Mouse (Mus musculus) skeletal muscle tissue, postnatal 0 days (tissue): Measurements from ENCODE around the gene Nat8f2. TPM values are rescaled to one million over a fixed set of nuclear protein-coding genes. Genes with fewer than 3 reads are reported as not detected.

Source experiments
- polyA plus RNA-seq: library from polyadenylated mRNA; unstranded; fragments of >200 nt; fragmentation: Nextera tagmentation; extraction: Ambion mirVana; gene quantifications from 2 replicates; pipeline ENCODE4 v1.2.1, GENCODE M21; 2015

Nat8f2 gene
- polyA plus RNA-seq: not detected in 2 replicates

DNA sequence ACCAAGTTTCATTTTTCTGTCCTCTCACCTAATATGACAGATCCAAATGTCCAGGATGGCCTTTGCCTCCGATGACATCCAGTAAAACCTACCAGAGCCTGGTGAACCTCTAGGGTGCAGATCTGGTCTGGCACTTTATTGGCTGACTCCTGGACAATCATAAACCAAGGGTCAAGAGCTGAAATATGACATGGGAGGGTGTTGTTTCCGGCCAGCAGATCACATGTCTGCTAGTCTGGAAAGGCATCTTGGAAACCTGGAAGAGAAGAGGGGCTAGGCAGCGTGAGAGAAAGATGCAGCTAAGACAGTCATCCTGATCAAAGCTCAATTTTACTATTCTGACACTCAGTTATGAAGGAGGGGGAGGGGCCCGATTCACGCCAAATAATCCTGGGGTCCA is at the start of gene Nat8f2:
TSS of gene Nat8f2 (minus strand) at position 153 of the 400 bp plus-strand sequence.

DNA sequence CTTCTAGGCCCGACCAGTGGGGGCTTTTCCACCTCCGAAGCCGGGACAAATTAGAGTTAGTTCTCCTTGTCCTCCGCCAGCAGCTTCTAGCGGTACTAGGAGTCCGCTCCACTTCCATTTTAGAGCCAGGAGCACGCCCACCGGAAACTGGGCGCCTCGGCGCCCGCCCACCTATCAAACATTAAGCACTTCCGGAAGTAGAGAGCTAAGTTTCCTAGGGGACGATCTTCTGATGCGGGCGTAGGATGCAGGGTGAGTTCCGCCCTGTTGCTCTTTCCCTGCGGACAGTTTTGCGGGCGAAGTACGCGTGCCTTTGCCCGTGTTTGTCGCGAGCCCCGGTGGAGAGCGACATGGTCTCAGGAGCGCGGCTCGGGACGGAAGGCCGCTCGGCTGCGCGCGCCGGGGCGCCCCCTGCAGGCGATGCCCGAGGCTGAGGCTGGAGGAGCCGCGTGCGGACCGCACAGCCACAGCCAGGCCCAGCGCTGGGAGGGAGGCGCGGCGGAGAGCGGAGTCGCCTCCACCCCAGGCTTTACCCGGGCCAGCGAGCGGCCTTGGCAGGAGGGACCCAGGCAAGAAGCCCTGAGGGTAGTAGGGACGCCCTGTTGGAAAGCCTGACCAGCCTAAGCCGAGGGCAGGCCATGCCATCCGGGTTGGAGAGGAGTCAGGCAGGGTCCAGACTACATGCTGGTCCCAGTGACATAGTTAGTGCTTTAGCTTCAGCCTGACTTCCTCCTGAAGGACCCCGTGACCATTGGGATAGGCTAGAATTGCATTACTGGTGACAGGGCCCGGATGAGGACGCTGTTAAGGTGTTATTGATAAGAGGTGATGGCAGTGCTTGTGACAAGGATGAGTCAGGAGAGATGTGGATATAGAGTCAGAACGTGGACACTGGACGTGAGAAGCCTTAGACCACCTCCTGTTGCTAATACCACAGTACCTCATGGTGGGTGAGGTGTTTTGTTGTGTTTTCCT is 46.9 kb upstream of the Nat8f2 start, which contains the start of gene Nat8f1:
TSS of gene Nat8f1 (minus strand) at position 149 of the 975 bp plus-strand sequence.

DNA sequence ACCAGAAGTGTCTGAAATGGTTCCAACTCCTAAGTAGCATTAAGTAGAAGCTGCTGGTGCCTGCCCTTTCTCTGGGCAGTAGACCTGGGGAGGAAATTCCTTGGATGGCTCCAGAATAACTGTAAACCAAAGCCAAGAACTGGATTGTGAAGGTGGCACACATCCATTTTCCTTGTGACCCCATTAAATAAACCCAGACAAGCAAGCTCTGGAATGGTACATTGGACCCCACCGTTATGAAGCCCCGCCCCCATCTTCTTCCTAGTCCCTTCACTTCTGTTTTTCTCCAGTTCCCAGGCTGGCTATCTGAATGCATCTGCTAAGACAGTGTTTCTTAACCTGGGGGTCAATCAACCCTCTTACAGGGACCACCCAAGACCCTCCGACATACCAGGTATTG is 42.6 kb upstream of the Nat8f2 start, which contains the start of gene Tprkb:
TSS of gene Tprkb (plus strand) at position 279 of the 400 bp plus-strand sequence.

DNA sequence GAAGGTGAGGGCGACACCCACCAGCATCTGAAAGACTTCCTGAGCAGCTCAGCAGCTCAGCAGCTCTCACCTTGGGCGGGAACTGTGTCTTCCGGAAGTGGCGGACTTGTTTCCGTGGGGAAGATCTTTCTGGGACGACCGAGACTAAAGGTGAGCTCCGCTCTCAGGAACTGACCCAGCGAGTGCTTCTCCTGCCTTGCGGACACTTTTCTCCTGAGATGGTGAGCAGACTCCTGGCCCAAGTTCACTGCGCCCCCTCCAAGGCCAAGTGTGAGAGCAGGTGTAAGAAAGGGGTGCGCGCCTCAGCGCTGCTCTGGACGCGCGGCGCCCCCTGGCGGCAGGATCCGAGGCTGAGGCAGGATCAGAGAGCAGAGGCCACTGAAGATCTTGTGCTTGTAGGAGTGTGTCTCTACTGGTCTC is 35.7 kb upstream of the Nat8f2 start, which contains the start of gene Nat8f4:
TSS of gene Nat8f4 (minus strand) at position 243 of the 420 bp plus-strand sequence.

DNA sequence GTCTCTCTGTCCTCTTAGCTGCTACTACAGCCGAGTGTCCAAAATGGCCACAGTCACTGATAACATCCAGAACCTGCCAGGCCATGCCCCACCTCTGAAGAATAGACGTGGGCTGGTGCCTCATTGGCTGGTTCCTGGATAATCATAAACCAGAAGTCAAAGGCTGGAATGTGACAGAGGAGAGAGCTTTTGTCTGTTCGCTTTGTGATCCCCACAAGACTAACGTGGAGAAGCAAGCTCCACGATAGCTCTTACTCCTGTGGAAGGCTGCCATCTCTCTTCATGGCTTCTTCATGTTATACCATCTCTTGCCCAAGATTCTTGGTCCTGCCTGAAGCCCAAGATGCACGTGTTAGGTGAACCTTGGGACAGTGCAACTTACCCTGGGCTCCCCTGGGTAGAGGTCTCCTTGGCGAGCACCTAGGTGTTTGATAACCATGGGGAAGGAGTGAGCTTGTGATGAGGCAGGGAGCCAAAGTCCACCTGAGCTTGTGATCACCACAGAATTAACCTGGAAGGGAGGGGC is 37.1 kb downstream of the Nat8f2 start, which contains the start of gene Nat8:
TSS of gene Nat8 (minus strand) at position 287 of the 526 bp plus-strand sequence.

DNA sequence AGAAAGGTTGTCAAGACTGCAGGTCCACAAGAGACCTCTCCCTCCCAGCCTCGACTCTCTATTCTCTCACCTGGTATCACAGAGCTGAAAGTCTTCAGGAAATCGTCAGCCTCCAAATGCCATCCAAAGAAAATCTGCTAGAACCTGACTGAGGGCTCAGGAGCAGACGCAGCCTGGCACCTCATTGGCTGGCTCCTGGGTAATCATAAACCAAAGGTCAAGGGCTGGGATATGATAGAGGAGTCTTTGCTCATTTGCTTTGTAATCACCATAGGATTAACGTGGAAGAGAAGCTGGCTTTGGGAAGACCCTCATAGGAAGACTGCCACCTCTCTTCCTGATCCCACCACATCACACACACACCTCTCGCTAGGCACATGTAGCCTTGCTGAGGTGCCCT is 48.1 kb downstream of the Nat8f2 start, which contains the start of the genes Nat8f6 and Nat8f5:
TSS of gene Nat8f6 (minus strand) at position 118 of the 400 bp plus-strand sequence.
TSS of gene Nat8f5 (minus strand) at position 136 of the 400 bp plus-strand sequence.

Other genes with a start within 250 kb of the Nat8f2 start
- gene Nat8f7, start 156.0 kb downstream of the Nat8f2 start, polyA plus RNA-seq: 0.07 TPM in 1 of 2 replicates, not detected in the other
- not detected in 2 replicates for gene Nat8f3, start 103.4 kb downstream of the Nat8f2 start, polyA plus RNA-seq
- not detected in 2 replicates for gene Nat8f6, start 48.2 kb downstream of the Nat8f2 start, polyA plus RNA-seq
- gene Nat8f5, start 48.2 kb downstream of the Nat8f2 start, polyA plus RNA-seq: not detected in 2 replicates
- 0.16 TPM in 1 of 2 replicates, not detected in the other for gene Nat8, start 37.1 kb downstream of the Nat8f2 start, polyA plus RNA-seq
- 0.72 and 0.90 TPM in 2 replicates for gene Nat8f4, start 35.7 kb upstream of the Nat8f2 start, polyA plus RNA-seq
- 28.5 and 29.1 TPM in 2 replicates for gene Tprkb, start 42.7 kb upstream of the Nat8f2 start, polyA plus RNA-seq
- gene Nat8f1, start 46.5 kb upstream of the Nat8f2 start, polyA plus RNA-seq: 3.9 and 5.0 TPM in 2 replicates
- 27.0 and 30.4 TPM in 2 replicates for gene Dusp11, start 92.5 kb upstream of the Nat8f2 start, polyA plus RNA-seq
- gene Figla, start 147.0 kb upstream of the Nat8f2 start, polyA plus RNA-seq: not detected in 2 replicates
- gene Add2, start 159.5 kb upstream of the Nat8f2 start, polyA plus RNA-seq: 0.15 and 0.49 TPM in 2 replicates